Mouse (Mus musculus) neural tube, embryonic 13.5 days (tissue): ENCODE measurements around the gene Gcc2. TPM values are rescaled to one million over a fixed set of nuclear protein-coding genes. Genes with fewer than 3 reads are reported as not detected.
"Not testable (repeated sequence)": the region's sequence is repeated elsewhere in the genome, so short reads cannot be mapped to it uniquely, and the experiment has no call there.

ENCODE experiments used
- ATAC-seq: fragments of 200-750 bp; cut with Nextera tagmentation; 2 replicates; pipeline ENCODE4 v1.8.0; 2017; ENCODE audit warnings: low read depth, mild to moderate bottlenecking, moderate TSS enrichment, moderate library complexity
- H3K27ac ChIP-seq: fragments of 300-500 bp; sonication (generic); replicated peaks from 2 replicates; pipeline ENCODE4 v1.5.1; 2015; ENCODE audit warnings: moderate library complexity, mild to moderate bottlenecking, inconsistent platforms
- H3K27me3 ChIP-seq: fragments of 300-500 bp; sonication (generic); 2 replicates; pipeline ENCODE4 v1.6.1; 2015; ENCODE audit warnings: mild to moderate bottlenecking, inconsistent platforms
- H3K36me3 ChIP-seq: fragments of 300-500 bp; sonication (generic); 2 replicates; pipeline ENCODE4 v1.6.1; 2015; ENCODE audit warnings: mild to moderate bottlenecking, inconsistent platforms
- H3K4me1 ChIP-seq: fragments of 300-500 bp; sonication (generic); replicated peaks from 2 replicates; pipeline ENCODE4 v1.6.1; 2015; ENCODE audit warnings: inconsistent platforms
- H3K4me2 ChIP-seq: fragments of 300-500 bp; sonication (generic); 2 replicates; pipeline ENCODE4 v1.6.1; 2015; ENCODE audit warnings: inconsistent platforms, mild to moderate bottlenecking, moderate library complexity
- H3K4me3 ChIP-seq: fragments of 300-500 bp; sonication (generic); 2 replicates; pipeline ENCODE4 v1.5.1; 2015; ENCODE audit warnings: mild to moderate bottlenecking, inconsistent platforms
- H3K9ac ChIP-seq: fragments of 300-500 bp; sonication (generic); 2 replicates; pipeline ENCODE4 v1.6.1; 2015; ENCODE audit warnings: moderate library complexity, mild to moderate bottlenecking, inconsistent platforms
- H3K9me3 ChIP-seq: fragments of 300-500 bp; sonication (generic); 2 replicates; pipeline ENCODE4 v1.6.1; 2016; ENCODE audit warnings: inconsistent platforms
- WGBS: fragments of 180-500 bp; shearing (Covaris S2); methylation state at CpG from one replicate; pipeline ENCODE4 v1.1.7; 2015; 5-methylcytosine and 5-hydroxymethylcytosine counted together
- polyA plus RNA-seq: library from polyadenylated mRNA; unstranded; fragments of >200 nt; fragmentation: Nextera tagmentation; extraction: Ambion mirVana; gene quantifications from 2 replicates; pipeline ENCODE4 v1.2.1, GENCODE M21; 2015

The Gcc2 gene
- polyA plus RNA-seq, 1 experiment from 2014 or later: 85.3 TPM

GRCm38 (mm10) chr10:58233740-58234121, 21.6 kb upstream of the Gcc2 start:
- H3K4me1 ChIP-seq, H3K4me2 ChIP-seq, H3K27ac ChIP-seq, H3K27me3 ChIP-seq, ATAC-seq, H3K9ac ChIP-seq, H3K4me3 ChIP-seq, H3K36me3 ChIP-seq: not testable (repeated sequence)
- peaks cover 20% of the 10 kb centered on the region for H3K9me3 ChIP-seq

- not testable (repeated sequence) for H3K4me1 ChIP-seq, H3K4me2 ChIP-seq, H3K36me3 ChIP-seq, H3K9ac ChIP-seq, ATAC-seq, H3K4me3 ChIP-seq, H3K27ac ChIP-seq, H3K27me3 ChIP-seq
- H3K9me3 ChIP-seq: peaks cover 24% of the 10 kb centered on the region
- WGBS: 83% methylated on average over 4 of the region's 4 CpGs
Measured at GRCm38 (mm10) chr10:58234985-58235384, 20.3 kb upstream of the Gcc2 start.

GRCm38 (mm10) chr10:58236613-58237012, 18.7 kb upstream of the Gcc2 start, which contains the start of gene Gm4981:
Gene Gm4981, minus strand, starts transcription at chr10:58236701.
- 87% methylated on average over 10 of the region's 10 CpGs for WGBS
- H3K9ac ChIP-seq: no peak within 1 kb of the TSS
- H3K36me3 ChIP-seq: no peaks in the 10 kb centered on the region
- no peak within 1 kb of the TSS for H3K4me2 ChIP-seq
- no peak for ATAC-seq
- H3K4me1 ChIP-seq: no peaks in the 10 kb centered on the region
- H3K27me3 ChIP-seq: no peaks in the 10 kb centered on the region
- H3K27ac ChIP-seq: no peak within 1 kb of the TSS
- no peak within 1 kb of the TSS for H3K4me3 ChIP-seq
- peaks cover 20% of the 10 kb centered on the region for H3K9me3 ChIP-seq

- not testable (repeated sequence) for H3K4me1 ChIP-seq, H3K27ac ChIP-seq, H3K9me3 ChIP-seq, H3K36me3 ChIP-seq, H3K4me2 ChIP-seq, H3K4me3 ChIP-seq, H3K27me3 ChIP-seq, H3K9ac ChIP-seq
- 0 out of 2 replicates have a peak, but pooled peaks have one; percentile 56 for ATAC-seq
- 82% methylated on average over 8 of the region's 8 CpGs for WGBS
Measured at GRCm38 (mm10) chr10:58238984-58239740, 16.1 kb upstream of the Gcc2 start.

GRCm38 (mm10) chr10:58249535-58249934, 5.8 kb upstream of the Gcc2 start:
- 19% methylated on average over 1 of the region's 1 CpGs for WGBS

GRCm38 (mm10) chr10:58254635-58255175, 592 bp upstream of the Gcc2 start:
- peak; percentile 23 for ATAC-seq
- peaks cover 15% of the 10 kb centered on the region for H3K4me1 ChIP-seq
- H3K27me3 ChIP-seq: no peaks in the 10 kb centered on the region
- peak overlapping the region; percentile 64 for H3K4me2 ChIP-seq
- peaks cover 17% of the 10 kb centered on the region for H3K36me3 ChIP-seq
- peak overlapping the region; percentile 81 for H3K9ac ChIP-seq
- 31% methylated on average over 6 of the region's 6 CpGs for WGBS
- H3K27ac ChIP-seq: peak overlapping the region; percentile 82; the same call in 1 of the 2 replicates
- H3K4me3 ChIP-seq: peak overlapping the region; percentile 86
- no peaks in the 10 kb centered on the region for H3K9me3 ChIP-seq

More at GRCm38 (mm10) chr10:58249535-58249934, 5.8 kb upstream of the Gcc2 start:
- Histone ChIP-seq H3K4me1 (peaks cover 2% of the 10 kb centered on the region), H3K27me3 (no peaks in the 10 kb centered on the region), H3K27ac (no peak overlapping the region), H3K4me2 (no peak overlapping the region), H3K9me3 (no peaks in the 10 kb centered on the region), H3K36me3 (no peaks in the 10 kb centered on the region), H3K4me3 (no peak overlapping the region), H3K9ac (no peak overlapping the region)
- no peak for ATAC-seq

GRCm38 (mm10) chr10:58255954-58256353, 657 bp downstream of the Gcc2 start:
- 14% methylated on average over 4 of the region's 4 CpGs for WGBS
- no peak overlapping the region for H3K27ac ChIP-seq
- no peaks in the 10 kb centered on the region for H3K27me3 ChIP-seq
- peak overlapping the region; percentile 81 for H3K9ac ChIP-seq
- H3K9me3 ChIP-seq: no peaks in the 10 kb centered on the region
- no peak for ATAC-seq
- H3K4me3 ChIP-seq: peak overlapping the region; percentile 86
- H3K4me2 ChIP-seq: peak overlapping the region; percentile 64
- H3K36me3 ChIP-seq: peaks cover 30% of the 10 kb centered on the region
- peaks cover 15% of the 10 kb centered on the region for H3K4me1 ChIP-seq

GRCm38 (mm10) chr10:58258466-58258865, 3.2 kb downstream of the Gcc2 start:
- Histone ChIP-seq H3K27ac (no peak overlapping the region), H3K4me1 (peaks cover 15% of the 10 kb centered on the region), H3K36me3 (peaks cover 47% of the 10 kb centered on the region), H3K4me2 (no peak overlapping the region), H3K9me3 (no peaks in the 10 kb centered on the region), H3K9ac (no peak overlapping the region), H3K27me3 (no peaks in the 10 kb centered on the region), H3K4me3 (no peak overlapping the region)
- ATAC-seq: no peak
- WGBS: 79% methylated on average over 5 of the region's 5 CpGs

GRCm38 (mm10) chr10:58282238-58282637, 26.9 kb downstream of the Gcc2 start:
- Histone ChIP-seq H3K27me3 (no peaks in the 10 kb centered on the region), H3K27ac (no peak overlapping the region), H3K4me3 (no peak overlapping the region), H3K9ac (no peak overlapping the region), H3K36me3 (peaks cover 79% of the 10 kb centered on the region), H3K4me2 (no peak overlapping the region), H3K9me3 (no peaks in the 10 kb centered on the region), H3K4me1 (no peaks in the 10 kb centered on the region)
- ATAC-seq: no peak
- 94% methylated on average over 7 of the region's 7 CpGs for WGBS

GRCm38 (mm10) chr10:58290742-58291141, 35.4 kb downstream of the Gcc2 start:
- H3K9me3 ChIP-seq: no peaks in the 10 kb centered on the region
- H3K4me3 ChIP-seq: no peak overlapping the region
- peaks cover 92% of the 10 kb centered on the region for H3K36me3 ChIP-seq
- H3K4me2 ChIP-seq: no peak overlapping the region
- no peaks in the 10 kb centered on the region for H3K4me1 ChIP-seq
- no peak overlapping the region for H3K9ac ChIP-seq
- no peak overlapping the region for H3K27ac ChIP-seq
- H3K27me3 ChIP-seq: no peaks in the 10 kb centered on the region
- WGBS: 92% methylated on average over 3 of the region's 3 CpGs
- no peak for ATAC-seq

GRCm38 (mm10) chr10:58294246-58294645, 38.9 kb downstream of the Gcc2 start:
- H3K4me1 ChIP-seq: no peaks in the 10 kb centered on the region
- no peak for ATAC-seq
- no peaks in the 10 kb centered on the region for H3K27me3 ChIP-seq
- no peak overlapping the region for H3K4me3 ChIP-seq
- peaks cover 94% of the 10 kb centered on the region for H3K36me3 ChIP-seq
- no peak overlapping the region for H3K27ac ChIP-seq
- H3K9ac ChIP-seq: no peak overlapping the region
- H3K9me3 ChIP-seq: no peaks in the 10 kb centered on the region
- 93% methylated on average over 3 of the region's 3 CpGs for WGBS
- no peak overlapping the region for H3K4me2 ChIP-seq

- H3K27ac ChIP-seq: no peak overlapping the region
- no peaks in the 10 kb centered on the region for H3K9me3 ChIP-seq
- H3K36me3 ChIP-seq: peaks cover 96% of the 10 kb centered on the region
- H3K27me3 ChIP-seq: no peaks in the 10 kb centered on the region
- no peak overlapping the region for H3K4me3 ChIP-seq
- H3K4me1 ChIP-seq: no peaks in the 10 kb centered on the region
- H3K9ac ChIP-seq: no peak overlapping the region
- H3K4me2 ChIP-seq: no peak overlapping the region
- no peak for ATAC-seq
- WGBS: 96% methylated on average over 3 of the region's 3 CpGs
Measured at GRCm38 (mm10) chr10:58295605-58296004, 40.3 kb downstream of the Gcc2 start.

GRCm38 (mm10) chr10:58304996-58305395, 49.7 kb downstream of the Gcc2 start:
- no peak overlapping the region for H3K9ac ChIP-seq
- peaks cover 77% of the 10 kb centered on the region for H3K36me3 ChIP-seq
- WGBS: 92% methylated on average over 7 of the region's 7 CpGs

More at GRCm38 (mm10) chr10:58304996-58305395, 49.7 kb downstream of the Gcc2 start:
- no peaks in the 10 kb centered on the region for H3K4me1 ChIP-seq
- H3K27ac ChIP-seq: no peak overlapping the region
- H3K27me3 ChIP-seq: no peaks in the 10 kb centered on the region
- H3K4me3 ChIP-seq: no peak overlapping the region
- H3K9me3 ChIP-seq: no peaks in the 10 kb centered on the region
- no peak overlapping the region for H3K4me2 ChIP-seq
- no peak for ATAC-seq
